Mouse (Mus musculus) stomach, postnatal 0 days (tissue): ENCODE measurements at regions not wholly inside any gene's neighbourhood (a gene's known extent, or its start where the extent isn't known, plus 50 kb on each side); places are given as distances from the start of the nearest gene placed in this dataset.

ENCODE experiments used
- ATAC-seq: fragments of 200-750 bp; cut with Nextera tagmentation; 2 replicates; pipeline ENCODE4 v1.8.0; 2017; ENCODE audit not compliant: low FRiP score, low TSS enrichment
- DNase-seq: peaks from one replicate; pipeline ENCODE4 v3.0.0-alpha.2; 2016; ENCODE audit warnings: low spot score
- H3K27ac ChIP-seq: fragments of 300-500 bp; sonication (generic); replicated peaks from 2 replicates; pipeline ENCODE4 v1.5.1; 2014; ENCODE audit warnings: mild to moderate bottlenecking, control low read depth
- H3K27me3 ChIP-seq: fragments of 300-500 bp; sonication (generic); 2 replicates; pipeline ENCODE4 v1.6.1; 2014; ENCODE audit warnings: low read length; ENCODE audit not compliant: control insufficient read depth, insufficient read depth
- H3K36me3 ChIP-seq: fragments of 300-500 bp; sonication (generic); 2 replicates; pipeline ENCODE4 v1.6.1; 2014; ENCODE audit warnings: low read length, mixed read lengths; ENCODE audit not compliant: control insufficient read depth, insufficient read depth
- H3K4me1 ChIP-seq: fragments of 300-500 bp; sonication (generic); replicated peaks from 2 replicates; pipeline ENCODE4 v1.6.1; 2014; ENCODE audit warnings: antibody characterized with exemption; ENCODE audit not compliant: control insufficient read depth, insufficient read depth
- H3K4me2 ChIP-seq: fragments of 300-500 bp; sonication (generic); replicated peaks from 2 replicates; pipeline ENCODE4 v1.6.1; 2014; ENCODE audit warnings: low read depth, mild to moderate bottlenecking, control low read depth, moderate library complexity
- H3K4me3 ChIP-seq: fragments of 300-500 bp; sonication (generic); 2 replicates; pipeline ENCODE4 v1.5.1; 2014; ENCODE audit warnings: low read depth, low read length, control low read depth
- H3K9ac ChIP-seq: fragments of 300-500 bp; sonication (generic); 2 replicates; pipeline ENCODE4 v1.6.1; 2014; ENCODE audit warnings: mild to moderate bottlenecking, low read length, control low read depth, mixed read lengths
- H3K9me3 ChIP-seq: fragments of 300-500 bp; sonication (generic); 2 replicates; pipeline ENCODE4 v1.6.1; 2016; ENCODE audit warnings: low read length; ENCODE audit not compliant: control insufficient read depth
- CTCF ChIP-seq: IDR thresholded peaks from 2 replicates; pipeline ENCODE4 v1.5.1; 2016; ENCODE audit warnings: antibody characterized with exemption, low read depth, mild to moderate bottlenecking, moderate library complexity
- EP300 ChIP-seq: optimal IDR thresholded peaks from 2 replicates; pipeline ENCODE3; 2016; ENCODE audit warnings: antibody characterized with exemption
- WGBS: fragments of 180-500 bp; shearing (Covaris S2); extraction: QIAGEN DNeasy Blood & Tissue Kit; methylation state at CpG from one replicate; pipeline ENCODE4 v1.1.7; 2014; 5-methylcytosine and 5-hydroxymethylcytosine counted together

DNA sequence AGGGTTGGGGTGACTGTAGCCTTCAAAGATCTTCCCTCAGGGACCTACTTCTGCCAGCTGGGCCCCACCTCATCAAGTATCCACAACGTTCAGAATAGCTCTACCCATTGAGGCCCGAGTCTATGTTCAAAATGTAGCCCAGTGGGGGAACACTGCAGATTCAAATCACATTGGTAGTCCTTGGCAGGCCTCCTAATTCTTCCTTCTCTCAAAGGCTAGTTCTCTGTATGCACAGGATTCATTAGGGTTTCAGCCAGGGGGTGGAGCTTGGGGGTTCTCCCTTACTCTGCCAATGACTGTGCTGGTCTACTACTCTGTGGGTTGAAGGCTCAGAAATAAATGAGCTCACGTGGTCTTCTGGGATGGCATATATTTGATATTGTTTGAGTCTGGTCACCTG, 235.3 kb upstream of the Peli2 start:
- H3K9me3 ChIP-seq: no peaks in the 10 kb centered on the region
- ATAC-seq (no peak), DNase-seq (no peak)
- 82% methylated on average over 3 of the region's 3 CpGs for WGBS
- H3K27me3 ChIP-seq: no peaks in the 10 kb centered on the region
- H3K27ac ChIP-seq: no peak overlapping the region
- no peak overlapping the region for H3K9ac ChIP-seq
- no peak overlapping the region for H3K4me2 ChIP-seq
- TF ChIP-seq CTCF: no peak
- no peak for TF ChIP-seq EP300
- no peaks in the 10 kb centered on the region for H3K36me3 ChIP-seq
- H3K4me3 ChIP-seq: no peak overlapping the region
- no peaks in the 10 kb centered on the region for H3K4me1 ChIP-seq

DNA sequence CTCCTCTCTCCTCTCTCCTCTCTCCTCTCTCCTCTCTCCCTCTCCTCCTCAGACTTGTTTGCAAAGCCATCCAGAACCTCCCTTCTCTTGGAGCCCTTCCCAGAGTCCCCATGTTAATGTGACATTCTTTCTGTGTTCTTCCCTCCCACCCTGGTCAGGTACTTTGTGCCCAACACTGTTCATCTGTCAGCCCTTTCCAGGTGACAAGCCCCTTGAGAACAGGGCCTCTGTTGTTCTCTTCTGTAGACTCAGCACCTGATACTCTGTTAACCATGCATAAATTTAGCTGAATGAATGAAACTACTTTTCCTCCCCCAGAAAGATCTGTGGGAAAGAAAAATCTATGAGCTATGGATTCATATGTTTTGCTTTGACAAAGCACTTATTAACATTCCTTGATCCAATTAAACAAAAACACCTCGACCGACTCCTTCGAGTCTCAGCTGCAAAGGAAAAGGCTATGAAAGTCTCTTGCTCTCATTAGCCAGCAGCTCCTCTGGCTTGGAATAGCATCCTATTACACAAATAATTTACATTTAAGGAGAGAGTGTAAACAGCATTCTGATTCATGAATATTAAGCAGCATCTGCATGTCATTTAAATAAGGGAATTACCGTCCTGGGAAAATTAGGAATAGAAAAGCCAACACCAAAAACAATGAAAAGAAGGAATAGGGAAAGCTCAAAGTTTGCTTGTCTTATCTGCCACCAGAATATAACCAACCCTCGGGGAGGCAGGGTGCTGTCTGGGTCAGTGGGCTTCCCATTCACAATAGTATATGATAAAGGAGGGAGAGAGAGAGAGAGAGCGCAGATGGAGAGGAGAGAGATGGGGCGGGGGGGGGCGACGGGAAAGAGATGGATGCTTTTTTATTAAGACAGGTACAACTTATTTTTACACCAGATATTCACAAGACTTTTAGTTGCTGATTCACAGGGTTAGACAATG, 230.1 kb upstream of the Peli2 start:
- WGBS: 69% methylated on average over 9 of the region's 9 CpGs
- Histone ChIP-seq H3K27ac (no peak overlapping the region), H3K27me3 (no peaks in the 10 kb centered on the region), H3K9ac (no peak overlapping the region), H3K36me3 (no peaks in the 10 kb centered on the region), H3K4me2 (no peak overlapping the region), H3K9me3 (no peaks in the 10 kb centered on the region), H3K4me3 (no peak overlapping the region), H3K4me1 (no peaks in the 10 kb centered on the region)
- TF ChIP-seq EP300 (no peak), CTCF (no peak)
- ATAC-seq: no peak
- no peak for DNase-seq

DNA sequence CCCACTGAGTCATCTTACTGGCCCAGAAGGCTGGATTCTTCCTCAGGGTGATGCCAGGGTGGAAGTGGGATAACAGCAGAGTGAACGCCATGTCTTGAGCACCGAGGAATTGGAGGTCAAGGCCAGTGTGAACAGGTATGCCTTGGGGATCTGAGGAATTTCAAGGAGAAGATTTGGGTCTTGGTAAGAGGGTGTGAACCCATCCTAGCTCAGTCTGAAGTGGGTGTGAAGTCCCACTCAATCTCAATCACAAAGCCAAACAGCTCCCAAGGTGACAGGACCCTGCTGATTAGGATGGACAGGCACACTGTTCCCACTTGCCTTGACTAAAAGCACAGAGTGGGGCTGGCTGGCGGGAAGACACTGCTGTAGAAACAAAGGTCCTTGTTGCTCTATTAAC, 224.0 kb upstream of the Peli2 start:
- no peak for TF ChIP-seq EP300
- no peak for TF ChIP-seq CTCF
- Histone ChIP-seq H3K27me3 (no peaks in the 10 kb centered on the region), H3K36me3 (no peaks in the 10 kb centered on the region), H3K4me2 (no peak overlapping the region), H3K4me1 (no peaks in the 10 kb centered on the region), H3K27ac (no peak overlapping the region), H3K9me3 (no peaks in the 10 kb centered on the region), H3K4me3 (no peak overlapping the region), H3K9ac (no peak overlapping the region)
- no peak for DNase-seq
- WGBS: 90% methylated on average over 3 of the region's 3 CpGs
- no peak for ATAC-seq

- no peak for DNase-seq
- H3K27me3 ChIP-seq: no peaks in the 10 kb centered on the region
- H3K4me3 ChIP-seq: no peak overlapping the region
- TF ChIP-seq EP300 (no peak), CTCF (no peak)
- H3K4me2 ChIP-seq: no peak overlapping the region
- no peak for ATAC-seq
- no peaks in the 10 kb centered on the region for H3K4me1 ChIP-seq
- no peak overlapping the region for H3K27ac ChIP-seq
- H3K9ac ChIP-seq: no peak overlapping the region
- no peaks in the 10 kb centered on the region for H3K36me3 ChIP-seq
- 69% methylated on average over 5 of the region's 5 CpGs for WGBS
- no peaks in the 10 kb centered on the region for H3K9me3 ChIP-seq
Measured at GRCm38 (mm10) chr14:47897907-47898530, 222.6 kb upstream of the Peli2 start.

DNA sequence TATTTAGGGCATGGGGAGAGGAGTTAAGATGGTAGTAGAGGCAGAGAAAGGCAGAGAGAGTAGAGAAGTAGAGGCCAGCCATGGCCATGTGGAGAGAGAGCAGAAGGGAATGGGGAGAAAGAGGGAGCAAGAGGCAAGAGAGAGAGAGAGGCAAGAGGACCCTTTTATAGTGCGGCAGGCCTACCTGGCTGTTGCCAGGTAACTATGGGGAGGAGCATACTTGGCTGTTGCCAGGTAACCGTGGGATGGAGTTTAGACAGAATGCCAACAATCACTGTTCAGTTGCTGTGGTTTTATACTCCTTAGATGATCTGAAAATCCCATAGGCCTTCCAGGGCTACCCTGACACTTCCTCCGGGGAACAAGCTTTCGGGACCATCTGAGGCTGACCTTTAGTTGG, 222.0 kb upstream of the Peli2 start:
- H3K4me2 ChIP-seq: no peak overlapping the region
- H3K9ac ChIP-seq: no peak overlapping the region
- no peaks in the 10 kb centered on the region for H3K27me3 ChIP-seq
- DNase-seq (no peak), ATAC-seq (no peak)
- no peaks in the 10 kb centered on the region for H3K9me3 ChIP-seq
- no peaks in the 10 kb centered on the region for H3K36me3 ChIP-seq
- H3K4me1 ChIP-seq: no peaks in the 10 kb centered on the region
- 79% methylated on average over 4 of the region's 4 CpGs for WGBS
- H3K27ac ChIP-seq: no peak overlapping the region
- TF ChIP-seq EP300: no peak
- TF ChIP-seq CTCF: no peak
- no peak overlapping the region for H3K4me3 ChIP-seq

- no peak for DNase-seq
- Histone ChIP-seq H3K4me1 (no peaks in the 10 kb centered on the region), H3K27me3 (no peaks in the 10 kb centered on the region), H3K4me2 (no peak overlapping the region), H3K4me3 (no peak overlapping the region), H3K9me3 (no peaks in the 10 kb centered on the region), H3K9ac (no peak overlapping the region), H3K36me3 (no peaks in the 10 kb centered on the region), H3K27ac (no peak overlapping the region)
- no peak for TF ChIP-seq CTCF
- no peak for TF ChIP-seq EP300
- no peak for ATAC-seq
Measured at GRCm38 (mm10) chr14:47905334-47905733, 215.3 kb upstream of the Peli2 start.
